Mouse (Mus musculus) heart, embryonic 15.5 days (tissue): ENCODE data around the gene Ralgapb. TPM values are rescaled to one million over a fixed set of nuclear protein-coding genes. Genes with fewer than 3 reads are reported as not detected.

Experiments used
- ATAC-seq: fragments of 200-750 bp; cut with Nextera tagmentation; replicated peaks from 2 replicates; pipeline ENCODE4 v1.8.0; 2017; ENCODE audit warnings: low read depth, moderate TSS enrichment; ENCODE audit not compliant: insufficient number of reproducible peaks, insufficient read depth, low FRiP score
- H3K27ac ChIP-seq: fragments of 300-500 bp; sonication (generic); 2 replicates; pipeline ENCODE4 v1.5.1; 2015; ENCODE audit warnings: mild to moderate bottlenecking, inconsistent platforms
- H3K27me3 ChIP-seq: fragments of 300-500 bp; sonication (generic); 2 replicates; pipeline ENCODE4 v1.6.1; 2015; ENCODE audit warnings: inconsistent platforms
- H3K36me3 ChIP-seq: fragments of 300-500 bp; sonication (generic); 2 replicates; pipeline ENCODE4 v1.6.1; 2015; ENCODE audit warnings: mild to moderate bottlenecking, inconsistent platforms
- H3K4me1 ChIP-seq: fragments of 300-500 bp; sonication (generic); replicated peaks from 2 replicates; pipeline ENCODE4 v1.6.1; 2015; ENCODE audit warnings: inconsistent platforms
- H3K4me2 ChIP-seq: fragments of 300-500 bp; sonication (generic); 2 replicates; pipeline ENCODE4 v1.6.1; 2015; ENCODE audit warnings: inconsistent platforms, mild to moderate bottlenecking, moderate library complexity
- H3K4me3 ChIP-seq: fragments of 300-500 bp; sonication (generic); 2 replicates; pipeline ENCODE4 v1.5.1; 2015; ENCODE audit warnings: mild to moderate bottlenecking, inconsistent platforms
- H3K9ac ChIP-seq: fragments of 300-500 bp; sonication (generic); 2 replicates; pipeline ENCODE4 v1.6.1; 2015; ENCODE audit warnings: mild to moderate bottlenecking, inconsistent platforms
- H3K9me3 ChIP-seq: fragments of 300-500 bp; sonication (generic); replicated peaks from 2 replicates; pipeline ENCODE4 v1.6.1; 2016; ENCODE audit warnings: inconsistent platforms
- WGBS: fragments of 180-500 bp; shearing (Covaris S2); methylation state at CpG from one replicate; pipeline ENCODE4 v1.1.7; 2015; ENCODE audit warnings: mixed read lengths; 5-methylcytosine and 5-hydroxymethylcytosine counted together
- polyA plus RNA-seq: library from polyadenylated mRNA; unstranded; fragments of >200 nt; fragmentation: Nextera tagmentation; extraction: Ambion mirVana; gene quantifications from 2 replicates; pipeline ENCODE4 v1.2.1, GENCODE M21; 2015

Gene Ralgapb
- polyA plus RNA-seq, 1 experiment from 2014 or later, result 11.0 TPM

GRCm38 (mm10) chr2:158408997-158409594 lies 552 bp upstream of the Ralgapb start:
- H3K9me3 ChIP-seq, result no peaks in the 10 kb centered on the region
- no peaks in the 10 kb centered on the region for H3K36me3 ChIP-seq
- peak overlapping the region; percentile 97 for H3K4me3 ChIP-seq
- no peak overlapping the region for H3K27ac ChIP-seq
- peaks cover 3% of the 10 kb centered on the region; the same call in 1 of the 2 replicates for H3K27me3 ChIP-seq
- ATAC-seq, result no peak
- H3K4me1 ChIP-seq, result peaks cover 26% of the 10 kb centered on the region
- peak overlapping the region; percentile 25; the same call in 1 of the 2 replicates for H3K9ac ChIP-seq
- peak overlapping the region; percentile 66 for H3K4me2 ChIP-seq
- WGBS, result 20% methylated on average over 14 of the region's 14 CpGs

- Histone ChIP-seq H3K4me2 (peak overlapping the region; percentile 93), H3K36me3 (no peaks in the 10 kb centered on the region), H3K9me3 (no peaks in the 10 kb centered on the region), H3K9ac (peak overlapping the region; percentile 90), H3K4me1 (peaks cover 27% of the 10 kb centered on the region), H3K27me3 (peaks cover 3% of the 10 kb centered on the region; the same call in 1 of the 2 replicates), H3K4me3 (peak overlapping the region; percentile 97), H3K27ac (peak overlapping the region; percentile 91)
- ATAC-seq, result peak; percentile 68
- under 1% methylated on average over 54 of the region's 67 CpGs for WGBS
These were observed 670 bp downstream of the Ralgapb start for GRCm38 (mm10) chr2:158410022-158411014.

- Histone ChIP-seq H3K4me1 (peaks cover 30% of the 10 kb centered on the region), H3K9ac (no peak overlapping the region), H3K9me3 (no peaks in the 10 kb centered on the region), H3K27me3 (no peaks in the 10 kb centered on the region), H3K4me2 (no peak overlapping the region), H3K36me3 (no peaks in the 10 kb centered on the region), H3K4me3 (no peak overlapping the region), H3K27ac (no peak overlapping the region)
- WGBS, result 47% methylated on average over 2 of the region's 2 CpGs
- ATAC-seq, result no peak
These were observed 3.6 kb downstream of the Ralgapb start for GRCm38 (mm10) chr2:158413240-158413639.

GRCm38 (mm10) chr2:158415826-158416225 lies 6.2 kb downstream of the Ralgapb start:
- ATAC-seq, result no peak
- Histone ChIP-seq H3K36me3 (no peaks in the 10 kb centered on the region), H3K4me3 (no peak overlapping the region), H3K4me1 (peaks cover 25% of the 10 kb centered on the region), H3K9ac (no peak overlapping the region), H3K27ac (no peak overlapping the region), H3K27me3 (no peaks in the 10 kb centered on the region), H3K9me3 (no peaks in the 10 kb centered on the region), H3K4me2 (no peak overlapping the region)
- 89% methylated on average over 1 of the region's 1 CpGs for WGBS

- H3K4me3 ChIP-seq, result no peak overlapping the region
- no peaks in the 10 kb centered on the region for H3K27me3 ChIP-seq
- WGBS, result 88% methylated on average over 1 of the region's 1 CpGs
- H3K4me1 ChIP-seq, result peaks cover 6% of the 10 kb centered on the region
- H3K4me2 ChIP-seq, result no peak overlapping the region
- H3K9ac ChIP-seq, result no peak overlapping the region
- H3K27ac ChIP-seq, result no peak overlapping the region
- no peaks in the 10 kb centered on the region for H3K9me3 ChIP-seq
- no peak for ATAC-seq
- H3K36me3 ChIP-seq, result peaks cover under 1% of the 10 kb centered on the region; the same call in 1 of the 2 replicates
These were observed 9.0 kb downstream of the Ralgapb start for GRCm38 (mm10) chr2:158418663-158419062.

- Histone ChIP-seq H3K9me3 (no peaks in the 10 kb centered on the region), H3K36me3 (peaks cover 50% of the 10 kb centered on the region)
- 71% methylated on average over 1 of the region's 1 CpGs for WGBS
These were observed 36.2 kb downstream of the Ralgapb start for GRCm38 (mm10) chr2:158445814-158446213.

GRCm38 (mm10) chr2:158449845-158450244 lies 40.2 kb downstream of the Ralgapb start:
- ATAC-seq, result no peak
- no peak overlapping the region for H3K27ac ChIP-seq
- 73% methylated on average over 7 of the region's 7 CpGs for WGBS
- 0 out of 2 replicates have a peak, but pooled peaks cover 2% of the 10 kb centered on the region for H3K4me1 ChIP-seq
- no peak overlapping the region for H3K9ac ChIP-seq
- H3K4me3 ChIP-seq, result no peak overlapping the region
- H3K9me3 ChIP-seq, result no peaks in the 10 kb centered on the region
- peaks cover 57% of the 10 kb centered on the region for H3K36me3 ChIP-seq
- H3K27me3 ChIP-seq, result no peaks in the 10 kb centered on the region
- no peak overlapping the region for H3K4me2 ChIP-seq

More at GRCm38 (mm10) chr2:158445814-158446213, 36.2 kb downstream of the Ralgapb start:
- ATAC-seq, result no peak
- no peaks in the 10 kb centered on the region for H3K27me3 ChIP-seq
- H3K9ac ChIP-seq, result no peak overlapping the region
- H3K4me1 ChIP-seq, result 0 out of 2 replicates have a peak, but pooled peaks cover 2% of the 10 kb centered on the region
- no peak overlapping the region for H3K27ac ChIP-seq
- no peak overlapping the region for H3K4me3 ChIP-seq
- H3K4me2 ChIP-seq, result no peak overlapping the region

GRCm38 (mm10) chr2:158456451-158456850 lies 46.8 kb downstream of the Ralgapb start:
- no peaks in the 10 kb centered on the region for H3K27me3 ChIP-seq
- no peak overlapping the region for H3K4me3 ChIP-seq
- H3K4me1 ChIP-seq, result no peaks in the 10 kb centered on the region
- peaks cover 66% of the 10 kb centered on the region for H3K36me3 ChIP-seq
- H3K27ac ChIP-seq, result no peak overlapping the region
- H3K9me3 ChIP-seq, result no peaks in the 10 kb centered on the region
- no peak overlapping the region for H3K9ac ChIP-seq
- no peak overlapping the region for H3K4me2 ChIP-seq
- 68% methylated on average over 4 of the region's 4 CpGs for WGBS
- no peak for ATAC-seq

GRCm38 (mm10) chr2:158457610-158458009 lies 48.0 kb downstream of the Ralgapb start:
- WGBS, result 76% methylated on average over 1 of the region's 1 CpGs
- H3K27me3 ChIP-seq, result no peaks in the 10 kb centered on the region
- H3K9me3 ChIP-seq, result no peaks in the 10 kb centered on the region
- no peak overlapping the region for H3K27ac ChIP-seq
- H3K4me1 ChIP-seq, result no peaks in the 10 kb centered on the region
- no peak overlapping the region for H3K4me3 ChIP-seq
- no peak for ATAC-seq
- no peak overlapping the region for H3K9ac ChIP-seq
- peaks cover 66% of the 10 kb centered on the region for H3K36me3 ChIP-seq
- H3K4me2 ChIP-seq, result no peak overlapping the region

GRCm38 (mm10) chr2:158462450-158462849 lies 52.8 kb downstream of the Ralgapb start:
- H3K27me3 ChIP-seq, result no peaks in the 10 kb centered on the region
- H3K4me1 ChIP-seq, result no peaks in the 10 kb centered on the region
- H3K4me2 ChIP-seq, result no peak overlapping the region
- ATAC-seq, result no peak
- no peak overlapping the region for H3K4me3 ChIP-seq
- H3K9ac ChIP-seq, result no peak overlapping the region
- no peak overlapping the region for H3K27ac ChIP-seq
- H3K36me3 ChIP-seq, result peaks cover 75% of the 10 kb centered on the region
- WGBS, result 71% methylated on average over 1 of the region's 1 CpGs
- H3K9me3 ChIP-seq, result no peaks in the 10 kb centered on the region

- Histone ChIP-seq H3K4me3 (no peak overlapping the region), H3K9ac (no peak overlapping the region), H3K4me1 (no peaks in the 10 kb centered on the region), H3K4me2 (no peak overlapping the region), H3K27me3 (no peaks in the 10 kb centered on the region), H3K9me3 (no peaks in the 10 kb centered on the region), H3K27ac (no peak overlapping the region), H3K36me3 (peaks cover 45% of the 10 kb centered on the region)
- ATAC-seq, result no peak
- WGBS, result 80% methylated on average over 1 of the region's 1 CpGs
These were observed 64.5 kb downstream of the Ralgapb start for GRCm38 (mm10) chr2:158474159-158474558.
